Mouse (Mus musculus): ENCODE measurements around the gene Mbnl2. TPM values are rescaled to one million over a fixed set of nuclear protein-coding genes. Genes with fewer than 3 reads are reported as not detected.

The Mbnl2 gene
- total RNA-seq, 1 experiment: 33.4 TPM

GRCm38 (mm10) chr14:120370631-120371030 lies 95.2 kb downstream of the Mbnl2 start:
- Histone ChIP-seq H3K4me3 (ENCODE audit: insufficient read depth in 1 of 2, low read depth in 1 of 2, low read length in 2 of 2, poor library complexity in 1 of 2, severe bottlenecking in 1 of 2) (no peak overlapping the region), H3K27ac (ENCODE audit: insufficient read depth, low read depth, low read length, poor library complexity, severe bottlenecking) (no peak overlapping the region), H3K9me3 (ENCODE audit: control insufficient read depth, insufficient read depth, low read depth, low read length) (no peaks in the 10 kb centered on the region), H3K36me3 (ENCODE audit: control insufficient read depth, insufficient read depth, low read length, poor library complexity, severe bottlenecking) (no peaks in the 10 kb centered on the region), H3K9ac (ENCODE audit: insufficient read depth, low read depth, low read length, poor library complexity, severe bottlenecking) (no peak overlapping the region), H3K4me1 (ENCODE audit: control insufficient read depth in 2 of 2, insufficient read depth in 2 of 2, low read length in 2 of 2, poor library complexity in 1 of 2) (peaks cover 10% of the 10 kb centered on the region in 2 experiments; a peak in 3 of 4 replicates)
- in situ Hi-C loops (cut with MboI; ENCODE audit: low sequenced_read_pairs in 2 of 2, unreplicated experiment in 2 of 2): no loop called here
- DNase-seq (ENCODE audit: low read depth, low spot score): no peak
- TF ChIP-seq ZC3H11A (IDR thresholded peaks at IDR 0.05; ENCODE audit: borderline replicate concordance, low read depth, low read length): no peak

GRCm38 (mm10) chr14:120371174-120371573 lies 95.7 kb downstream of the Mbnl2 start:
- Histone ChIP-seq H3K27ac (ENCODE audit: insufficient read depth, low read depth, low read length, poor library complexity, severe bottlenecking) (no peak overlapping the region), H3K4me1 (ENCODE audit: control insufficient read depth in 2 of 2, insufficient read depth in 2 of 2, low read length in 2 of 2, poor library complexity in 1 of 2) (peaks cover 10% of the 10 kb centered on the region in 2 experiments; a peak in 3 of 4 replicates), H3K9ac (ENCODE audit: insufficient read depth, low read depth, low read length, poor library complexity, severe bottlenecking) (no peak overlapping the region), H3K4me3 (ENCODE audit: insufficient read depth in 1 of 2, low read depth in 1 of 2, low read length in 2 of 2, poor library complexity in 1 of 2, severe bottlenecking in 1 of 2) (no peak overlapping the region), H3K9me3 (ENCODE audit: control insufficient read depth, insufficient read depth, low read depth, low read length) (no peaks in the 10 kb centered on the region), H3K36me3 (ENCODE audit: control insufficient read depth, insufficient read depth, low read length, poor library complexity, severe bottlenecking) (no peaks in the 10 kb centered on the region)
- DNase-seq (ENCODE audit: low read depth, low spot score): no peak
- in situ Hi-C loops (cut with MboI; ENCODE audit: low sequenced_read_pairs in 2 of 2, unreplicated experiment in 2 of 2): no loop called here
- no peak for TF ChIP-seq CHD2 (IDR thresholded peaks at IDR 0.05; ENCODE audit: low read depth, low read length)
- TF ChIP-seq HCFC1 (IDR thresholded peaks at IDR 0.05; ENCODE audit: borderline replicate concordance, insufficient read depth, low read length): no peak
- no peak for TF ChIP-seq ZC3H11A (IDR thresholded peaks at IDR 0.05; ENCODE audit: borderline replicate concordance, low read depth, low read length)
- no peak for TF ChIP-seq ZNF384 (IDR thresholded peaks at IDR 0.05; ENCODE audit: low read depth, low read length)
- no peak for TF ChIP-seq MAFK (IDR thresholded peaks at IDR 0.05; ENCODE audit: insufficient read depth, low read depth, low read length)

GRCm38 (mm10) chr14:120373026-120374024 lies 97.9 kb downstream of the Mbnl2 start:
- TF ChIP-seq ZNF384 (IDR thresholded peaks at IDR 0.05; ENCODE audit: low read depth, low read length): no peak
- no peak for TF ChIP-seq HCFC1 (IDR thresholded peaks at IDR 0.05; ENCODE audit: borderline replicate concordance, insufficient read depth, low read length)
- TF ChIP-seq CHD2 (IDR thresholded peaks at IDR 0.05; ENCODE audit: low read depth, low read length): no peak
- no peak for TF ChIP-seq MAFK (IDR thresholded peaks at IDR 0.05; ENCODE audit: insufficient read depth, low read depth, low read length)
- no peak for TF ChIP-seq ZC3H11A (IDR thresholded peaks at IDR 0.05; ENCODE audit: borderline replicate concordance, low read depth, low read length)
- in situ Hi-C loops (cut with MboI; ENCODE audit: low sequenced_read_pairs in 2 of 2, unreplicated experiment in 2 of 2): no loop called here
- H3K9ac ChIP-seq (ENCODE audit: insufficient read depth, low read depth, low read length, poor library complexity, severe bottlenecking): no peak overlapping the region
- DNase-seq (ENCODE audit: low read depth, low spot score): no peak
- no peak overlapping the region for H3K4me3 ChIP-seq (ENCODE audit: insufficient read depth in 1 of 2, low read depth in 1 of 2, low read length in 2 of 2, poor library complexity in 1 of 2, severe bottlenecking in 1 of 2)
- H3K9me3 ChIP-seq (ENCODE audit: control insufficient read depth, insufficient read depth, low read depth, low read length): no peaks in the 10 kb centered on the region
- no peaks in the 10 kb centered on the region for H3K36me3 ChIP-seq (ENCODE audit: control insufficient read depth, insufficient read depth, low read length, poor library complexity, severe bottlenecking)
- H3K4me1 ChIP-seq (ENCODE audit: control insufficient read depth in 2 of 2, insufficient read depth in 2 of 2, low read length in 2 of 2, poor library complexity in 1 of 2): peaks cover 7% of the 10 kb centered on the region in 2 experiments; a peak in 2 of 4 replicates
- no peak overlapping the region for H3K27ac ChIP-seq (ENCODE audit: insufficient read depth, low read depth, low read length, poor library complexity, severe bottlenecking)

- no peak for TF ChIP-seq CHD2 (IDR thresholded peaks at IDR 0.05; ENCODE audit: low read depth, low read length)
- Histone ChIP-seq H3K36me3 (ENCODE audit: control insufficient read depth, insufficient read depth, low read length, poor library complexity, severe bottlenecking) (no peaks in the 10 kb centered on the region; the same call in 1 of the 2 replicates), H3K9me3 (ENCODE audit: control insufficient read depth, insufficient read depth, low read depth, low read length) (no peaks in the 10 kb centered on the region), H3K4me1 (ENCODE audit: control insufficient read depth in 2 of 2, insufficient read depth in 2 of 2, low read length in 2 of 2, poor library complexity in 1 of 2) (peaks cover 4 to 5% of the 10 kb centered on the region in 2 experiments; a peak in 2 of 4 replicates), H3K4me3 (ENCODE audit: insufficient read depth in 1 of 2, low read depth in 1 of 2, low read length in 2 of 2, poor library complexity in 1 of 2, severe bottlenecking in 1 of 2) (no peak overlapping the region), H3K27ac (ENCODE audit: insufficient read depth, low read depth, low read length, poor library complexity, severe bottlenecking) (no peak overlapping the region), H3K9ac (ENCODE audit: insufficient read depth, low read depth, low read length, poor library complexity, severe bottlenecking) (no peak overlapping the region)
- no peak for DNase-seq (ENCODE audit: low read depth, low spot score)
- in situ Hi-C loops (cut with MboI; ENCODE audit: low sequenced_read_pairs in 2 of 2, unreplicated experiment in 2 of 2): no loop called here
These were observed 99.3 kb downstream of the Mbnl2 start for GRCm38 (mm10) chr14:120374786-120375185.
